Mouse (Mus musculus) neural tube, embryonic 15.5 days (tissue): ENCODE results near the gene Ssr1. TPM values are rescaled to one million over a fixed set of nuclear protein-coding genes. Genes with fewer than 3 reads are reported as not detected.

Experiments
- ATAC-seq: fragments of 200-750 bp; cut with Nextera tagmentation; 2 replicates; pipeline ENCODE4 v1.8.0; 2017; ENCODE audit warnings: mild to moderate bottlenecking, moderate TSS enrichment, moderate library complexity; ENCODE audit not compliant: low FRiP score
- H3K27ac ChIP-seq: fragments of 300-500 bp; sonication (generic); replicated peaks from 2 replicates; pipeline ENCODE4 v1.5.1; 2015; ENCODE audit warnings: mild to moderate bottlenecking, inconsistent platforms
- H3K27me3 ChIP-seq: fragments of 300-500 bp; sonication (generic); replicated peaks from 2 replicates; pipeline ENCODE4 v1.6.1; 2015; ENCODE audit warnings: inconsistent platforms
- H3K36me3 ChIP-seq: fragments of 300-500 bp; sonication (generic); 2 replicates; pipeline ENCODE4 v1.6.1; 2015; ENCODE audit warnings: inconsistent platforms
- H3K4me1 ChIP-seq: fragments of 300-500 bp; sonication (generic); 2 replicates; pipeline ENCODE4 v1.6.1; 2015; ENCODE audit warnings: inconsistent platforms
- H3K4me2 ChIP-seq: fragments of 300-500 bp; sonication (generic); 2 replicates; pipeline ENCODE4 v1.6.1; 2015; ENCODE audit warnings: inconsistent platforms, mild to moderate bottlenecking, moderate library complexity
- H3K4me3 ChIP-seq: fragments of 300-500 bp; sonication (generic); replicated peaks from 2 replicates; pipeline ENCODE4 v1.5.1; 2015; ENCODE audit warnings: mild to moderate bottlenecking, inconsistent platforms
- H3K9ac ChIP-seq: fragments of 300-500 bp; sonication (generic); replicated peaks from 2 replicates; pipeline ENCODE4 v1.6.1; 2015; ENCODE audit warnings: mild to moderate bottlenecking, inconsistent platforms
- H3K9me3 ChIP-seq: fragments of 300-500 bp; sonication (generic); replicated peaks from 2 replicates; pipeline ENCODE4 v1.6.1; 2016; ENCODE audit warnings: inconsistent platforms
- WGBS: fragments of 180-500 bp; shearing (Covaris S2); methylation state at CpG from one replicate; pipeline ENCODE4 v1.1.7; 2015; ENCODE audit warnings: mixed read lengths; 5-methylcytosine and 5-hydroxymethylcytosine counted together
- polyA plus RNA-seq: library from polyadenylated mRNA; unstranded; fragments of >200 nt; fragmentation: Nextera tagmentation; extraction: Ambion mirVana; gene quantifications from 2 replicates; pipeline ENCODE4 v1.2.1, GENCODE M21; 2015

The Ssr1 gene
- 64.5 and 67.1 TPM in 2 replicates for polyA plus RNA-seq

GRCm38 (mm10) chr13:37993704-37994404 is at the start of gene Ssr1:
Ssr1 (minus strand) TSS chr13:37994217.
- no peaks in the 10 kb centered on the region for H3K9me3 ChIP-seq
- H3K27ac ChIP-seq, result peak within 1 kb of the TSS; percentile 94
- peak within 1 kb of the TSS; percentile 70 for H3K4me2 ChIP-seq
- peak; percentile 99 for ATAC-seq
- peak within 1 kb of the TSS; percentile 92 for H3K9ac ChIP-seq
- H3K27me3 ChIP-seq, result no peaks in the 10 kb centered on the region
- H3K36me3 ChIP-seq, result peaks cover 24% of the 10 kb centered on the region
- under 1% methylated on average over 85 of the region's 89 CpGs for whole genome bisulfite sequencing
- peak within 1 kb of the TSS; percentile 98 for H3K4me3 ChIP-seq
- peaks cover 14% of the 10 kb centered on the region for H3K4me1 ChIP-seq

- Histone ChIP-seq H3K27ac (no peak overlapping the region), H3K27me3 (no peaks in the 10 kb centered on the region), H3K4me3 (peak overlapping the region; percentile 86), H3K4me2 (peak overlapping the region; percentile 95), H3K4me1 (peaks cover 24% of the 10 kb centered on the region), H3K9me3 (no peaks in the 10 kb centered on the region), H3K9ac (peak overlapping the region; percentile 77), H3K36me3 (peaks cover 29% of the 10 kb centered on the region)
- ATAC-seq, result no peak
- 55% methylated on average over 12 of the region's 12 CpGs for WGBS
Measured at GRCm38 (mm10) chr13:38037811-38038210, 43.8 kb upstream of the Ssr1 start.

GRCm38 (mm10) chr13:38037044-38037687 is 43.1 kb upstream of the Ssr1 start, which contains the start of gene Cage1:
Cage1 (minus strand) TSS chr13:38037069.
- H3K4me3 ChIP-seq, result peak within 1 kb of the TSS; percentile 86
- H3K27me3 ChIP-seq, result no peaks in the 10 kb centered on the region
- H3K9ac ChIP-seq, result peak within 1 kb of the TSS; percentile 77
- H3K9me3 ChIP-seq, result no peaks in the 10 kb centered on the region
- peak within 1 kb of the TSS; percentile 95 for H3K4me2 ChIP-seq
- H3K27ac ChIP-seq, result peak within 1 kb of the TSS; percentile 88
- H3K4me1 ChIP-seq, result peaks cover 24% of the 10 kb centered on the region
- ATAC-seq, result peak; percentile 98
- under 1% methylated on average over 47 of the region's 47 CpGs for WGBS
- H3K36me3 ChIP-seq, result peaks cover 24% of the 10 kb centered on the region

- peaks cover 24% of the 10 kb centered on the region for H3K4me1 ChIP-seq
- H3K9me3 ChIP-seq, result no peaks in the 10 kb centered on the region
- peak within 1 kb of the TSS; percentile 88 for H3K27ac ChIP-seq
- H3K36me3 ChIP-seq, result peaks cover 17% of the 10 kb centered on the region
- peak within 1 kb of the TSS; percentile 95 for H3K4me2 ChIP-seq
- peak within 1 kb of the TSS; percentile 86 for H3K4me3 ChIP-seq
- whole genome bisulfite sequencing, result 10% methylated on average over 37 of the region's 37 CpGs
- ATAC-seq, result peak; percentile 75
- no peaks in the 10 kb centered on the region for H3K27me3 ChIP-seq
- peak within 1 kb of the TSS; percentile 77 for H3K9ac ChIP-seq
Measured at GRCm38 (mm10) chr13:38036343-38037043, 42.5 kb upstream of the Ssr1 start, which contains the start of gene Riok1. Riok1 (plus strand) TSS chr13:38036995.

- no peak overlapping the region for H3K9ac ChIP-seq
- 87% methylated on average over 4 of the region's 4 CpGs for WGBS
- no peak overlapping the region for H3K27ac ChIP-seq
- ATAC-seq, result no peak
- no peaks in the 10 kb centered on the region for H3K9me3 ChIP-seq
- H3K27me3 ChIP-seq, result no peaks in the 10 kb centered on the region
- no peak overlapping the region for H3K4me2 ChIP-seq
- no peaks in the 10 kb centered on the region for H3K36me3 ChIP-seq
- no peaks in the 10 kb centered on the region for H3K4me1 ChIP-seq
- H3K4me3 ChIP-seq, result no peak overlapping the region
Measured at GRCm38 (mm10) chr13:38028407-38028806, 34.4 kb upstream of the Ssr1 start.

- WGBS, result 65% methylated on average over 6 of the region's 6 CpGs
- Histone ChIP-seq H3K4me2 (no peak overlapping the region), H3K9ac (no peak overlapping the region), H3K36me3 (no peaks in the 10 kb centered on the region), H3K9me3 (no peaks in the 10 kb centered on the region), H3K4me3 (no peak overlapping the region), H3K27ac (no peak overlapping the region), H3K27me3 (no peaks in the 10 kb centered on the region), H3K4me1 (no peaks in the 10 kb centered on the region)
- no peak for ATAC-seq
Measured at GRCm38 (mm10) chr13:38027618-38028248, 33.7 kb upstream of the Ssr1 start.

GRCm38 (mm10) chr13:38025874-38026273 is 31.9 kb upstream of the Ssr1 start:
- Histone ChIP-seq H3K4me2 (no peak overlapping the region), H3K9ac (no peak overlapping the region), H3K9me3 (no peaks in the 10 kb centered on the region), H3K27me3 (no peaks in the 10 kb centered on the region), H3K4me3 (no peak overlapping the region), H3K36me3 (no peaks in the 10 kb centered on the region), H3K27ac (no peak overlapping the region), H3K4me1 (no peaks in the 10 kb centered on the region)
- 49% methylated on average over 4 of the region's 4 CpGs for WGBS
- ATAC-seq, result no peak

GRCm38 (mm10) chr13:38018791-38019190 is 24.8 kb upstream of the Ssr1 start:
- Histone ChIP-seq H3K27ac (no peak overlapping the region), H3K9ac (no peak overlapping the region), H3K4me2 (no peak overlapping the region), H3K4me3 (no peak overlapping the region), H3K9me3 (no peaks in the 10 kb centered on the region), H3K27me3 (no peaks in the 10 kb centered on the region), H3K4me1 (no peaks in the 10 kb centered on the region), H3K36me3 (no peaks in the 10 kb centered on the region)
- no peak for ATAC-seq
- WGBS, result 79% methylated on average over 3 of the region's 3 CpGs

- Histone ChIP-seq H3K4me2 (no peak overlapping the region), H3K27ac (no peak overlapping the region), H3K9me3 (no peaks in the 10 kb centered on the region), H3K9ac (no peak overlapping the region), H3K36me3 (no peaks in the 10 kb centered on the region), H3K27me3 (no peaks in the 10 kb centered on the region), H3K4me3 (no peak overlapping the region), H3K4me1 (no peaks in the 10 kb centered on the region)
- no peak for ATAC-seq
- WGBS, result 92% methylated on average over 4 of the region's 4 CpGs
Measured at GRCm38 (mm10) chr13:38015591-38015990, 21.6 kb upstream of the Ssr1 start.

- Histone ChIP-seq H3K4me3 (no peak overlapping the region), H3K9ac (no peak overlapping the region), H3K36me3 (no peaks in the 10 kb centered on the region), H3K27me3 (no peaks in the 10 kb centered on the region), H3K4me2 (no peak overlapping the region), H3K27ac (no peak overlapping the region), H3K4me1 (no peaks in the 10 kb centered on the region), H3K9me3 (no peaks in the 10 kb centered on the region)
- ATAC-seq, result no peak
- WGBS, result 87% methylated on average over 5 of the region's 5 CpGs
Measured at GRCm38 (mm10) chr13:38012436-38012835, 18.4 kb upstream of the Ssr1 start.

- ATAC-seq, result no peak
- Histone ChIP-seq H3K9ac (no peak overlapping the region), H3K27me3 (no peaks in the 10 kb centered on the region), H3K4me1 (no peaks in the 10 kb centered on the region), H3K36me3 (no peaks in the 10 kb centered on the region), H3K27ac (no peak overlapping the region), H3K4me2 (no peak overlapping the region), H3K9me3 (no peaks in the 10 kb centered on the region), H3K4me3 (no peak overlapping the region)
- 79% methylated on average over 5 of the region's 5 CpGs for WGBS
Measured at GRCm38 (mm10) chr13:38010444-38010910, 16.5 kb upstream of the Ssr1 start.
